ENCODE assay signal across 12 mouse cellular contexts in the genomic region with DNA sequence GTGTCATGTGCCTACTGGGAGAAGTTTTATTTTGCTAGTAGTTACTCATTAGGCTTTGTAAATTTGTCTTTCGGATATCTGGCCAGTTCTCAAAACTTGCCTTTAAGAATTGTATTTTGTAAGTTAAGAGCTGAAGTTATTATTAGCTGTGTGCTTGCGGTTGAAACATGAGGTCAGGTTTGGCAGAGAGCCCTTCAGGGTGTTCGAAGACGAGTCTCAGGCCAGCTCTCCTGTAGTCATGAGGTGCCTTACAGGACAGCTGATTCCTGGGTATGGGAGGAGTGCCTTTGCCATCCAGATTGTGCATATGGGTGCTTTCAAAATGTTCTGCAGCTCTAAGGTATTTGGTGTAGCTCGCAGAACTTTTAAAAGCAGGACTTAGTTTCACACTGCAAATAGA. TPM values are rescaled to one million over a fixed set of nuclear protein-coding genes. Genes with fewer than 3 reads are reported as not detected.
DNase-seq lines count a peak whose midpoint lies in the region; ATAC-seq and TF ChIP-seq lines count a peak whose summit lies in the region.
"Had no signal": no experiment of that assay in that cellular context is flagged by ENCODE, and none has a peak within 500 bp of the region (broad histone marks: within the 10 kb centered on the region; RNA-seq: fewer than 3 reads in every experiment).

No protein-coding gene starts in this region.

- DNase-seq in kidney, adult 2 months, result peak; percentile 8
- DNase-seq in adipocyte (ENCODE audit: low spot score), result peak; percentile 12
- peak; percentile 42 for DNase-seq in gastrocnemius, postnatal 25 days
- DNase-seq in heart, postnatal 14 days, result peak; percentile 14 to 43
- DNase-seq in right cerebral cortex, postnatal 10 days (ENCODE audit: low spot score in 2 of 2), result no peak
- DNase-seq in embryo, embryonic 9.5 days (ENCODE audit: extremely low spot score), result no peak
- DNase-seq in left cerebral cortex, postnatal 14 days (ENCODE audit: low spot score in 2 of 2), result no peak
- DNase-seq: thymus, postnatal 25 days had no signal

- H3K9me3 ChIP-seq in kidney, embryonic 14.5 days (ENCODE audit: control insufficient read depth, low read length), result no peaks in the 10 kb centered on the region
- H3K9me3 ChIP-seq: embryonic facial prominence, embryonic 13.5 days; liver, embryonic 12.5 days had no signal

- 39% methylated on average over 5 of the region's 5 CpGs for WGBS in kidney, adult 2 months
- WGBS in kidney, embryonic 14.5 days, result 83% methylated on average over 5 of the region's 5 CpGs

- no peak overlapping the region for H3K4me3 ChIP-seq in kidney, adult 2 months (ENCODE audit: insufficient read depth, low read depth, low read length)
- no peak overlapping the region for H3K4me3 ChIP-seq in kidney, embryonic 14.5 days (ENCODE audit: low read length)
- H3K4me3 ChIP-seq: embryonic facial prominence, embryonic 13.5 days; liver, embryonic 12.5 days had no signal

- no peaks in the 10 kb centered on the region for H3K36me3 ChIP-seq in kidney, adult 2 months (ENCODE audit: control insufficient read depth, insufficient read depth, low read length)
- H3K36me3 ChIP-seq in kidney, embryonic 14.5 days (ENCODE audit: control insufficient read depth, insufficient read depth, low read length), result no peaks in the 10 kb centered on the region
- H3K36me3 ChIP-seq: embryonic facial prominence, embryonic 13.5 days; liver, embryonic 12.5 days had no signal

- intact Hi-C loops in heart, postnatal 14 days (cut with DNase I), result no loop called here
- intact Hi-C loops in left cerebral cortex, postnatal 14 days (cut with DNase I), result no loop called here

- no peaks in the 10 kb centered on the region; the same call in 1 of the 2 replicates for H3K4me1 ChIP-seq in kidney, adult 2 months (ENCODE audit: control insufficient read depth, insufficient read depth, low read length)
- H3K4me1 ChIP-seq in kidney, embryonic 14.5 days (ENCODE audit: control insufficient read depth, insufficient read depth, low read length), result no peaks in the 10 kb centered on the region
- H3K4me1 ChIP-seq: embryonic facial prominence, embryonic 13.5 days; liver, embryonic 12.5 days had no signal

- TF ChIP-seq CTCF in kidney, adult 2 months (conservative IDR thresholded peaks at IDR 0.05; ENCODE audit: insufficient read depth, insufficient read length, low read depth, low read length), result no peak

- no peaks in the 10 kb centered on the region for H3K27me3 ChIP-seq in kidney, adult 2 months (replicated peaks; ENCODE audit: control insufficient read depth, insufficient read depth, low read length)
- H3K27me3 ChIP-seq in kidney, embryonic 14.5 days (ENCODE audit: control insufficient read depth, insufficient read depth, low read length), result no peaks in the 10 kb centered on the region; the same call in 1 of the 2 replicates
- H3K27me3 ChIP-seq: liver, embryonic 12.5 days had no signal

- H3K27ac ChIP-seq in kidney, adult 2 months (ENCODE audit: insufficient read depth, low read depth, low read length), result no peak overlapping the region
- H3K27ac ChIP-seq in kidney, embryonic 14.5 days (ENCODE audit: low read depth, low read length), result no peak overlapping the region
- H3K27ac ChIP-seq: embryonic facial prominence, embryonic 13.5 days; liver, embryonic 12.5 days had no signal

- no peak overlapping the region for H3K9ac ChIP-seq in kidney, embryonic 14.5 days (ENCODE audit: low read depth, low read length)
- H3K9ac ChIP-seq: embryonic facial prominence, embryonic 13.5 days; liver, embryonic 12.5 days had no signal

- no peak overlapping the region for H3K4me2 ChIP-seq in kidney, embryonic 14.5 days (replicated peaks; ENCODE audit: low read depth, low read length)
- H3K4me2 ChIP-seq: embryonic facial prominence, embryonic 13.5 days; liver, embryonic 12.5 days had no signal

- TF ChIP-seq POLR2A in kidney, adult 2 months (IDR thresholded peaks at IDR 0.05; ENCODE audit: low read depth, low read length), result no peak

- ATAC-seq in kidney, embryonic 14.5 days (ENCODE audit: low FRiP score, low TSS enrichment), result no peak
- ATAC-seq: forebrain, embryonic 16.5 days; liver, embryonic 12.5 days had no signal

RNA-seq across cellular contexts. Expression of a gene that starts 37.4 kb away (rescaled TPM):
- 3.9 and 4.0 TPM in 2 replicates for polyA plus RNA-seq in kidney, adult 2 months (2012; rRNA removed)
- 3.0 and 3.3 TPM in 2 replicates for polyA plus RNA-seq in kidney, embryonic 14.5 days (2014; fragmentation: Nextera tagmentation; extraction: Ambion mirVana)
- total RNA-seq in gastrocnemius, postnatal 25 days (2021), result 1 to 10 TPM; 2.6 to 2.8 TPM
- 1 to 10 TPM; 4.0 to 4.1 TPM for total RNA-seq in heart, postnatal 14 days (2021)
- 1 to 10 TPM; 5.1 to 6.6 TPM for total RNA-seq in left cerebral cortex, postnatal 14 days (2021)

Comparison
In these comparisons a context has a peak if more than half of its experiments do, and no peak if none do; other contexts are left out.
1. DNase-seq: peak in kidney, adult 2 months (single experiment), adipocyte (single experiment), gastrocnemius, postnatal 25 days (single experiment) and heart, postnatal 14 days (2 of 2); none in right cerebral cortex, postnatal 10 days (0 of 2), embryo, embryonic 9.5 days (single experiment) and left cerebral cortex, postnatal 14 days (0 of 2).